Mouse (Mus musculus): ENCODE results near the gene Lbhd2. TPM values are rescaled to one million over a fixed set of nuclear protein-coding genes. Genes with fewer than 3 reads are reported as not detected.

Lbhd2 gene
- total and polyA plus RNA-seq, 3 experiments = not detected

GRCm38 (mm10) chr12:111443921-111444831, 37.6 kb downstream of the Lbhd2 start:
- dilution Hi-C loops (cut with MboI; ENCODE audit: extremely low pct_ligation_motif_present, extremely low pct_unique_long_range_greater_than_20kb, low sequenced_read_pairs) (no loop called here), in situ Hi-C loops (cut with MboI; ENCODE audit: low pct_ligation_motif_present, low pct_unique_long_range_greater_than_20kb, low sequenced_read_pairs) (no loop called here)
- peaks cover 0 to 8% of the 10 kb centered on the region in 2 experiments for H3K36me3 ChIP-seq (replicated peaks in 1 of 2; ENCODE audit: control insufficient read depth in 1 of 2, insufficient read depth in 1 of 2, low read length in 1 of 2)
- DNase-seq (ENCODE audit: extremely low read depth) = no peak
- peaks cover 9% of the 10 kb centered on the region for H3K9me3 ChIP-seq (replicated peaks; ENCODE audit: low read length)
- no peak overlapping the region for H3K4me2 ChIP-seq (ENCODE audit: insufficient read depth, low read depth, poor library complexity, severe bottlenecking)
- no peak overlapping the region for H3K4me3 ChIP-seq (replicated peaks in 1 of 3; ENCODE audit: low read depth in 2 of 3, low read length in 2 of 3, poor library complexity in 1 of 3)
- H3K9ac ChIP-seq (ENCODE audit: insufficient read depth, low read depth) = no peak overlapping the region
- H3K79me2 ChIP-seq (replicated peaks; ENCODE audit: control insufficient read depth, extremely low read depth, insufficient read depth, poor library complexity, severe bottlenecking) = no peaks in the 10 kb centered on the region
- H3K27me3 ChIP-seq (replicated peaks) = peaks cover 54% of the 10 kb centered on the region
- H3K4me1 ChIP-seq (ENCODE audit: control insufficient read depth in 1 of 2, insufficient read depth in 2 of 2) = peaks cover 6 to 36% of the 10 kb centered on the region in 2 experiments; a peak in 3 of 4 replicates
- no peak for TF ChIP-seq USF2 (conservative IDR thresholded peaks at IDR 0.05; ENCODE audit: low read depth, low read length)
- no peak for TF ChIP-seq MAZ (IDR thresholded peaks at IDR 0.05; ENCODE audit: low read depth, low read length)
- TF ChIP-seq IRF4 (IDR thresholded peaks at IDR 0.05; ENCODE audit: low read depth, low read length) = no peak
- no peak for TF ChIP-seq CHD2 (IDR thresholded peaks at IDR 0.05; ENCODE audit: low read length)
- TF ChIP-seq NRF1 (IDR thresholded peaks at IDR 0.05; ENCODE audit: low read depth, low read length) = no peak
- TF ChIP-seq ZNF384 (IDR thresholded peaks at IDR 0.05; ENCODE audit: low read depth, low read length) = no peak
- TF ChIP-seq E2F4 (IDR thresholded peaks at IDR 0.05; ENCODE audit: insufficient replicate concordance, low read depth, low read length) = no peak
- no peak for TF ChIP-seq ZKSCAN1 (IDR thresholded peaks at IDR 0.05; ENCODE audit: borderline replicate concordance, low read depth, low read length)
- no peak for TF ChIP-seq MAFK (IDR thresholded peaks at IDR 0.05; ENCODE audit: insufficient replicate concordance, low read length)
- TF ChIP-seq GABPA (IDR thresholded peaks at IDR 0.05; ENCODE audit: insufficient replicate concordance, low read depth, low read length) = no peak
- TF ChIP-seq PAX5 (IDR thresholded peaks at IDR 0.05; ENCODE audit: low read length) = no peak
- TF ChIP-seq POLR2AphosphoS2 (IDR thresholded peaks at IDR 0.05; ENCODE audit: low read depth, low read length) = no peak
- TF ChIP-seq ZC3H11A (IDR thresholded peaks at IDR 0.05; ENCODE audit: low read depth, low read length) = no peak
- no peak for TF ChIP-seq UBTF (IDR thresholded peaks at IDR 0.05; ENCODE audit: low read depth, low read length)
- TF ChIP-seq MXI1 (IDR thresholded peaks at IDR 0.05; ENCODE audit: low read depth, low read length) = no peak
- TF ChIP-seq SMC3 (IDR thresholded peaks at IDR 0.05; ENCODE audit: low read depth, low read length) = no peak
- H3K27ac ChIP-seq (ENCODE audit: insufficient read depth, low read depth) = no peak overlapping the region

- Histone ChIP-seq H3K27me3 (replicated peaks) (peaks cover 53% of the 10 kb centered on the region), H3K79me2 (replicated peaks; ENCODE audit: control insufficient read depth, extremely low read depth, insufficient read depth, poor library complexity, severe bottlenecking) (no peaks in the 10 kb centered on the region), H3K36me3 (replicated peaks in 1 of 2; ENCODE audit: control insufficient read depth in 1 of 2, insufficient read depth in 1 of 2, low read length in 1 of 2) (peaks cover 0 to 8% of the 10 kb centered on the region in 2 experiments), H3K9me3 (replicated peaks; ENCODE audit: low read length) (peaks cover 5% of the 10 kb centered on the region), H3K4me3 (replicated peaks in 1 of 3; ENCODE audit: low read depth in 2 of 3, low read length in 2 of 3, poor library complexity in 1 of 3) (no peak overlapping the region), H3K9ac (ENCODE audit: insufficient read depth, low read depth) (no peak overlapping the region), H3K4me1 (ENCODE audit: control insufficient read depth in 1 of 2, insufficient read depth in 2 of 2) (peaks cover 6 to 36% of the 10 kb centered on the region in 2 experiments; a peak in 3 of 4 replicates), H3K4me2 (ENCODE audit: insufficient read depth, low read depth, poor library complexity, severe bottlenecking) (no peak overlapping the region), H3K27ac (ENCODE audit: insufficient read depth, low read depth) (no peak overlapping the region)
- in situ Hi-C loops (cut with MboI; ENCODE audit: low pct_ligation_motif_present, low pct_unique_long_range_greater_than_20kb, low sequenced_read_pairs) (no loop called here), dilution Hi-C loops (cut with MboI; ENCODE audit: extremely low pct_ligation_motif_present, extremely low pct_unique_long_range_greater_than_20kb, low sequenced_read_pairs) (no loop called here)
- DNase-seq (ENCODE audit: extremely low read depth) = no peak
- TF ChIP-seq RAD21 (IDR thresholded peaks at IDR 0.05; ENCODE audit: low read depth, low read length) (no peak), JUND (conservative IDR thresholded peaks at IDR 0.05; ENCODE audit: low read depth, low read length) (no peak), ZNF384 (IDR thresholded peaks at IDR 0.05; ENCODE audit: low read depth, low read length) (no peak), JUN (IDR thresholded peaks at IDR 0.05; ENCODE audit: insufficient read depth, low read depth, low read length) (no peak), ELF1 (IDR thresholded peaks at IDR 0.05; ENCODE audit: low read depth, low read length) (no peak), ZMIZ1 (IDR thresholded peaks at IDR 0.05; ENCODE audit: low read depth, low read length) (no peak), POLR2A (IDR thresholded peaks at IDR 0.05; ENCODE audit: low read depth, low read length) (no peak), TBP (conservative IDR thresholded peaks at IDR 0.05; ENCODE audit: low read depth, low read length) (no peak), HCFC1 (IDR thresholded peaks at IDR 0.05; ENCODE audit: low read depth, low read length) (no peak), CHD2 (IDR thresholded peaks at IDR 0.05; ENCODE audit: low read length) (no peak), KAT2A (IDR thresholded peaks at IDR 0.05; ENCODE audit: insufficient replicate concordance, low read length) (no peak), GABPA (IDR thresholded peaks at IDR 0.05; ENCODE audit: insufficient replicate concordance, low read depth, low read length) (no peak), NELFE (IDR thresholded peaks at IDR 0.05; ENCODE audit: low read depth, low read length) (no peak), POLR2AphosphoS2 (IDR thresholded peaks at IDR 0.05; ENCODE audit: low read depth, low read length) (no peak), MYC (IDR thresholded peaks at IDR 0.05; ENCODE audit: low read depth, low read length) (no peak), MEF2A (IDR thresholded peaks at IDR 0.05; ENCODE audit: borderline replicate concordance, low read depth, low read length) (no peak), USF2 (conservative IDR thresholded peaks at IDR 0.05; ENCODE audit: low read depth, low read length) (no peak), CHD1 (IDR thresholded peaks at IDR 0.05; ENCODE audit: low read depth, low read length) (no peak)
These were observed 38.7 kb downstream of the Lbhd2 start for GRCm38 (mm10) chr12:111445161-111445889.
